16 mouse cellular contexts compared by ENCODE assay signal in the genomic region with DNA sequence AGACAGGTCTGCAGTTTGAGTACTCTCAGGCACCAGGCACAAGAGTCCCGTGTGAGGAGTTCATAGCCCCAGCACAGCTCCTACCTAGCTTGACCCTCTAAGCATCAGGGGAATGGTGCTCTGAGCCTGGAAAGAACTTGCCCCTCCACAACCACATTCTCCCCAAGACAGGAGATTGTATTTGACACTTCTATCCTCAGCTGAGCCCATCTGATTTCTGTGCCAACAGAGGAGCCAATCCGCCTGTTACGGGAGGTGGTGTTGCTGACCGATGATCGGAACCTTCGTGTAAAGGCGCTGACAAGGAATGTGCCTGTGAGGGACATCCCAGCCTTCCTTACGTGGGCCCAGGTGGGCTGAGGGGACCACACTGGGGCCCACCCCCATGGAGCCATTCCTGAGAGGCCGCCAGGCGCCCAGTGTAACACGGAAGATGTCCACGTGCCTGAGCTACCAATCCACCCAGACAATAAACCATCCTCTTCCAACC. TPM values are rescaled to one million over a fixed set of nuclear protein-coding genes. Genes with fewer than 3 reads are reported as not detected.
DNase-seq lines count a peak whose midpoint lies in the region; ATAC-seq and TF ChIP-seq lines count a peak whose summit lies in the region.
"Had no signal": no experiment of that assay in that cellular context is flagged by ENCODE, and none has a peak within 500 bp of the region (broad histone marks: within the 10 kb centered on the region; RNA-seq: fewer than 3 reads in every experiment).

No protein-coding gene starts in this region.

- H3K36me3 ChIP-seq in embryonic facial prominence, embryonic 14.5 days (ENCODE audit: control insufficient read depth, insufficient read depth, low read length), result peaks cover 73% of the 10 kb centered on the region
- H3K36me3 ChIP-seq in embryonic facial prominence, embryonic 10.5 days (replicated peaks), result peaks cover 66% of the 10 kb centered on the region
- no peaks in the 10 kb centered on the region; the same call in 1 of the 2 replicates for H3K36me3 ChIP-seq in kidney, adult 2 months (ENCODE audit: control insufficient read depth, insufficient read depth, low read length)
- H3K36me3 ChIP-seq in lung, postnatal 0 days (ENCODE audit: insufficient read depth, low read length), result peaks cover 22% of the 10 kb centered on the region
- peaks cover 20% of the 10 kb centered on the region for H3K36me3 ChIP-seq in stomach, postnatal 0 days (ENCODE audit: control insufficient read depth, insufficient read depth, low read length)

- peaks cover 8% of the 10 kb centered on the region; the same call in 1 of the 2 replicates for H3K4me1 ChIP-seq in embryonic facial prominence, embryonic 14.5 days (ENCODE audit: control insufficient read depth, insufficient read depth, low read length)
- H3K4me1 ChIP-seq in embryonic facial prominence, embryonic 10.5 days, result peaks cover 50% of the 10 kb centered on the region
- H3K4me1 ChIP-seq in kidney, adult 2 months (ENCODE audit: control insufficient read depth, insufficient read depth, low read length), result peaks cover 9% of the 10 kb centered on the region; the same call in 1 of the 2 replicates
- H3K4me1 ChIP-seq in lung, postnatal 0 days (ENCODE audit: insufficient read depth, low read depth, low read length), result peaks cover 19% of the 10 kb centered on the region; the same call in 1 of the 2 replicates
- H3K4me1 ChIP-seq in lung, adult 2 months (ENCODE audit: control insufficient read depth, insufficient read depth, low read length), result peaks cover 10% of the 10 kb centered on the region; the same call in 1 of the 2 replicates
- no peaks in the 10 kb centered on the region for H3K4me1 ChIP-seq in stomach, postnatal 0 days (replicated peaks; ENCODE audit: control insufficient read depth, insufficient read depth)

- no peak for DNase-seq in embryonic facial prominence, embryonic 14.5 days (ENCODE audit: low spot score)
- DNase-seq in embryonic facial prominence, embryonic 10.5 days (ENCODE audit: low spot score), result no peak
- no peak for DNase-seq in kidney, adult 2 months
- no peak for DNase-seq in kidney, adult 9 months
- DNase-seq in lung, postnatal 0 days (ENCODE audit: low spot score), result no peak
- no peak for DNase-seq in lung, adult 2 months
- peak; percentile 12 for DNase-seq in stomach, postnatal 0 days (ENCODE audit: low spot score)
- DNase-seq: adrenal gland, postnatal 25 days; cerebellum, adult 2 months; embryo, embryonic 11 days; layer of hippocampus, postnatal 36 days had no signal

- no peak for TF ChIP-seq CTCF in kidney, adult 2 months (conservative IDR thresholded peaks at IDR 0.05; ENCODE audit: insufficient read depth, insufficient read length, low read depth, low read length)
- TF ChIP-seq CTCF in lung, postnatal 0 days (IDR thresholded peaks at IDR 0.05), result no peak
- no peak for TF ChIP-seq CTCF in lung, adult 2 months (IDR thresholded peaks at IDR 0.05; ENCODE audit: insufficient read depth, low read length)
- TF ChIP-seq CTCF in stomach, postnatal 0 days (IDR thresholded peaks at IDR 0.05; ENCODE audit: low read depth), result no peak

- ATAC-seq in embryonic facial prominence, embryonic 14.5 days (ENCODE audit: low read depth), result no peak
- ATAC-seq in lung, postnatal 0 days, result no peak
- no peak for ATAC-seq in stomach, postnatal 0 days (ENCODE audit: low FRiP score, low TSS enrichment)
- ATAC-seq in CD4-positive, CD25-positive, alpha-beta regulatory T cell, adult 4 months, result no peak
- ATAC-seq: midbrain, embryonic 16.5 days had no signal

- no peak overlapping the region for H3K9ac ChIP-seq in embryonic facial prominence, embryonic 14.5 days (ENCODE audit: low read depth, low read length)
- no peak overlapping the region for H3K9ac ChIP-seq in lung, postnatal 0 days (replicated peaks; ENCODE audit: low read depth)
- H3K9ac ChIP-seq in stomach, postnatal 0 days (ENCODE audit: low read length), result no peak overlapping the region; the same call in 1 of the 2 replicates
- H3K9ac ChIP-seq: neural tube, embryonic 12.5 days had no signal

- no peak for TF ChIP-seq EP300 in lung, postnatal 0 days (IDR thresholded peaks at IDR 0.05)
- TF ChIP-seq EP300 in stomach, postnatal 0 days (optimal IDR thresholded peaks at IDR 0.05), result no peak

- peak overlapping the region; percentile 46; the same call in 1 of the 2 replicates for H3K27ac ChIP-seq in embryonic facial prominence, embryonic 14.5 days (replicated peaks; ENCODE audit: low read depth, low read length)
- H3K27ac ChIP-seq in embryonic facial prominence, embryonic 10.5 days (replicated peaks), result no peak overlapping the region
- H3K27ac ChIP-seq in kidney, adult 2 months (ENCODE audit: insufficient read depth, low read depth, low read length), result 0 out of 2 replicates have a peak overlapping the region, but pooled peaks have one; percentile 19
- H3K27ac ChIP-seq in lung, postnatal 0 days (ENCODE audit: low read length), result peak overlapping the region; percentile 62; the same call in 1 of the 2 replicates
- H3K27ac ChIP-seq in stomach, postnatal 0 days (replicated peaks), result peak overlapping the region; percentile 84
- H3K27ac ChIP-seq: forebrain, embryonic 10.5 days; macrophage; neural tube, embryonic 12.5 days had no signal

- H3K27me3 ChIP-seq in embryonic facial prominence, embryonic 14.5 days (replicated peaks; ENCODE audit: control insufficient read depth, insufficient read depth, low read length), result peaks cover 44% of the 10 kb centered on the region
- H3K27me3 ChIP-seq in embryonic facial prominence, embryonic 10.5 days (replicated peaks; ENCODE audit: low read depth, poor library complexity, severe bottlenecking), result peaks cover 54% of the 10 kb centered on the region
- H3K27me3 ChIP-seq in kidney, adult 2 months (replicated peaks; ENCODE audit: control insufficient read depth, insufficient read depth, low read length), result no peaks in the 10 kb centered on the region
- peaks cover 11% of the 10 kb centered on the region; the same call in 1 of the 2 replicates for H3K27me3 ChIP-seq in lung, postnatal 0 days (replicated peaks; ENCODE audit: insufficient read depth, low read length)
- H3K27me3 ChIP-seq in stomach, postnatal 0 days (ENCODE audit: control insufficient read depth, insufficient read depth, low read length), result no peaks in the 10 kb centered on the region

- WGBS in embryonic facial prominence, embryonic 14.5 days, result 84% methylated on average over 12 of the region's 12 CpGs
- WGBS in embryonic facial prominence, embryonic 10.5 days, result 92% methylated on average over 12 of the region's 12 CpGs
- 86% methylated on average over 12 of the region's 12 CpGs for WGBS in kidney, adult 2 months
- 77% methylated on average over 12 of the region's 12 CpGs for WGBS in lung, postnatal 0 days
- WGBS in lung, adult 2 months, result 79% methylated on average over 12 of the region's 12 CpGs
- WGBS in stomach, postnatal 0 days, result 79% methylated on average over 12 of the region's 12 CpGs

- TF ChIP-seq POLR2A in kidney, adult 2 months (IDR thresholded peaks at IDR 0.05; ENCODE audit: low read depth, low read length), result no peak
- no peak for TF ChIP-seq POLR2A in lung, adult 2 months (IDR thresholded peaks at IDR 0.05; ENCODE audit: borderline replicate concordance, extremely low read depth, low read depth, low read length)

- no peak overlapping the region for H3K4me3 ChIP-seq in embryonic facial prominence, embryonic 14.5 days (ENCODE audit: low read depth, low read length)
- no peak overlapping the region for H3K4me3 ChIP-seq in embryonic facial prominence, embryonic 10.5 days
- no peak overlapping the region for H3K4me3 ChIP-seq in kidney, adult 2 months (ENCODE audit: insufficient read depth, low read depth, low read length)
- H3K4me3 ChIP-seq in lung, postnatal 0 days (ENCODE audit: low read depth, low read length), result no peak overlapping the region
- H3K4me3 ChIP-seq in lung, adult 2 months (replicated peaks; ENCODE audit: extremely low read depth, low read depth, low read length), result no peak overlapping the region
- H3K4me3 ChIP-seq in stomach, postnatal 0 days (ENCODE audit: low read depth, low read length), result no peak overlapping the region
- H3K4me3 ChIP-seq: forebrain, embryonic 10.5 days; neural tube, embryonic 12.5 days had no signal

- peak overlapping the region; percentile 93; the same call in 1 of the 2 replicates for H3K4me2 ChIP-seq in embryonic facial prominence, embryonic 14.5 days (ENCODE audit: low read depth, low read length)
- no peak overlapping the region for H3K4me2 ChIP-seq in lung, postnatal 0 days (replicated peaks; ENCODE audit: low read depth, low read length)
- H3K4me2 ChIP-seq in stomach, postnatal 0 days (replicated peaks; ENCODE audit: low read depth), result no peak overlapping the region
- H3K4me2 ChIP-seq: neural tube, embryonic 12.5 days had no signal

- no peaks in the 10 kb centered on the region for H3K9me3 ChIP-seq in embryonic facial prominence, embryonic 14.5 days (ENCODE audit: control insufficient read depth, low read length)
- no peaks in the 10 kb centered on the region for H3K9me3 ChIP-seq in embryonic facial prominence, embryonic 10.5 days
- no peaks in the 10 kb centered on the region for H3K9me3 ChIP-seq in lung, postnatal 0 days (ENCODE audit: low read length)
- no peaks in the 10 kb centered on the region for H3K9me3 ChIP-seq in stomach, postnatal 0 days (ENCODE audit: control insufficient read depth, low read length)
- H3K9me3 ChIP-seq: forebrain, embryonic 10.5 days; neural tube, embryonic 12.5 days had no signal

RNA-seq across cellular contexts. Expression of gene Hic1, which starts 6.7 kb away (rescaled TPM):
- 13.1 and 17.8 TPM in 2 replicates for polyA plus RNA-seq in embryonic facial prominence, embryonic 14.5 days (2014; fragmentation: Nextera tagmentation; extraction: Ambion mirVana)
- polyA plus RNA-seq in embryonic facial prominence, embryonic 10.5 days (2016; fragmentation: Nextera tagmentation; extraction: Ambion mirVana), result 0.23 and 1.3 TPM in 2 replicates
- polyA plus RNA-seq in kidney, adult 2 months (2012; rRNA removed), result 8.6 and 12.6 TPM in 2 replicates
- polyA plus RNA-seq in lung, postnatal 0 days (2015; fragmentation: Nextera tagmentation; extraction: Ambion mirVana), result 9.9 and 13.4 TPM in 2 replicates
- 21.4 and 33.8 TPM in 2 replicates for polyA plus RNA-seq in lung, adult 2 months (2012; rRNA removed)
- polyA plus RNA-seq in stomach, postnatal 0 days (2015; fragmentation: Nextera tagmentation; extraction: Ambion mirVana), result 6.6 and 8.2 TPM in 2 replicates
- under 1 TPM in 1 of 2 experiments, not detected in 1; 0.36 TPM for polyA plus RNA-seq in CD4-positive, CD25-positive, alpha-beta regulatory T cell, adult 4 months (2017; shearing (Covaris generic))
- polyA plus RNA-seq: macrophage had no signal

RNA-seq across cellular contexts. Expression of gene Ovca2, which starts 16.0 kb away (rescaled TPM):
- 23.1 and 26.5 TPM in 2 replicates for polyA plus RNA-seq in embryonic facial prominence, embryonic 14.5 days (2014; fragmentation: Nextera tagmentation; extraction: Ambion mirVana)
- 35.4 and 36.7 TPM in 2 replicates for polyA plus RNA-seq in embryonic facial prominence, embryonic 10.5 days (2016; fragmentation: Nextera tagmentation; extraction: Ambion mirVana)
- polyA plus RNA-seq in kidney, adult 2 months (2012; rRNA removed), result 18.6 and 33.7 TPM in 2 replicates
- polyA plus RNA-seq in lung, postnatal 0 days (2015; fragmentation: Nextera tagmentation; extraction: Ambion mirVana), result 19.7 and 22.0 TPM in 2 replicates
- polyA plus RNA-seq in lung, adult 2 months (2012; rRNA removed), result 15.3 and 21.1 TPM in 2 replicates
- 19.3 and 20.2 TPM in 2 replicates for polyA plus RNA-seq in stomach, postnatal 0 days (2015; fragmentation: Nextera tagmentation; extraction: Ambion mirVana)
- 10 to 100 TPM; 19.2 to 29.4 TPM for polyA plus RNA-seq in CD4-positive, CD25-positive, alpha-beta regulatory T cell, adult 4 months (2017; shearing (Covaris generic))

RNA-seq across cellular contexts. Expression of gene Dph1, which starts 28.4 kb away (rescaled TPM):
- 22.5 and 23.8 TPM in 2 replicates for polyA plus RNA-seq in embryonic facial prominence, embryonic 14.5 days (2014; fragmentation: Nextera tagmentation; extraction: Ambion mirVana)
- 24.9 and 29.2 TPM in 2 replicates for polyA plus RNA-seq in embryonic facial prominence, embryonic 10.5 days (2016; fragmentation: Nextera tagmentation; extraction: Ambion mirVana)
- 40.2 and 46.7 TPM in 2 replicates for polyA plus RNA-seq in kidney, adult 2 months (2012; rRNA removed)
- 11.3 and 14.8 TPM in 2 replicates for polyA plus RNA-seq in lung, postnatal 0 days (2015; fragmentation: Nextera tagmentation; extraction: Ambion mirVana)
- 21.0 and 25.7 TPM in 2 replicates for polyA plus RNA-seq in lung, adult 2 months (2012; rRNA removed)
- polyA plus RNA-seq in stomach, postnatal 0 days (2015; fragmentation: Nextera tagmentation; extraction: Ambion mirVana), result 15.2 and 15.8 TPM in 2 replicates
- polyA plus RNA-seq in CD4-positive, CD25-positive, alpha-beta regulatory T cell, adult 4 months (2017; shearing (Covaris generic)), result 10 to 100 TPM; 11.0 to 20.6 TPM

RNA-seq across cellular contexts. Expression of gene Rtn4rl1, which starts 30.9 kb away (rescaled TPM):
- polyA plus RNA-seq in embryonic facial prominence, embryonic 14.5 days (2014; fragmentation: Nextera tagmentation; extraction: Ambion mirVana), result 4.9 TPM in 2 replicates
- 1.5 and 2.1 TPM in 2 replicates for polyA plus RNA-seq in embryonic facial prominence, embryonic 10.5 days (2016; fragmentation: Nextera tagmentation; extraction: Ambion mirVana)
- 11.3 and 12.7 TPM in 2 replicates for polyA plus RNA-seq in kidney, adult 2 months (2012; rRNA removed)
- polyA plus RNA-seq in lung, postnatal 0 days (2015; fragmentation: Nextera tagmentation; extraction: Ambion mirVana), result 3.6 and 4.3 TPM in 2 replicates
- 11.6 and 12.5 TPM in 2 replicates for polyA plus RNA-seq in lung, adult 2 months (2012; rRNA removed)
- 2.1 and 2.9 TPM in 2 replicates for polyA plus RNA-seq in stomach, postnatal 0 days (2015; fragmentation: Nextera tagmentation; extraction: Ambion mirVana)
- polyA plus RNA-seq in CD4-positive, CD25-positive, alpha-beta regulatory T cell, adult 4 months (2017; shearing (Covaris generic)), result 1 to 10 TPM; 1.5 to 1.8 TPM
